Comparison of ENCODE assay signal across 14 mouse cellular contexts in the genomic region with DNA sequence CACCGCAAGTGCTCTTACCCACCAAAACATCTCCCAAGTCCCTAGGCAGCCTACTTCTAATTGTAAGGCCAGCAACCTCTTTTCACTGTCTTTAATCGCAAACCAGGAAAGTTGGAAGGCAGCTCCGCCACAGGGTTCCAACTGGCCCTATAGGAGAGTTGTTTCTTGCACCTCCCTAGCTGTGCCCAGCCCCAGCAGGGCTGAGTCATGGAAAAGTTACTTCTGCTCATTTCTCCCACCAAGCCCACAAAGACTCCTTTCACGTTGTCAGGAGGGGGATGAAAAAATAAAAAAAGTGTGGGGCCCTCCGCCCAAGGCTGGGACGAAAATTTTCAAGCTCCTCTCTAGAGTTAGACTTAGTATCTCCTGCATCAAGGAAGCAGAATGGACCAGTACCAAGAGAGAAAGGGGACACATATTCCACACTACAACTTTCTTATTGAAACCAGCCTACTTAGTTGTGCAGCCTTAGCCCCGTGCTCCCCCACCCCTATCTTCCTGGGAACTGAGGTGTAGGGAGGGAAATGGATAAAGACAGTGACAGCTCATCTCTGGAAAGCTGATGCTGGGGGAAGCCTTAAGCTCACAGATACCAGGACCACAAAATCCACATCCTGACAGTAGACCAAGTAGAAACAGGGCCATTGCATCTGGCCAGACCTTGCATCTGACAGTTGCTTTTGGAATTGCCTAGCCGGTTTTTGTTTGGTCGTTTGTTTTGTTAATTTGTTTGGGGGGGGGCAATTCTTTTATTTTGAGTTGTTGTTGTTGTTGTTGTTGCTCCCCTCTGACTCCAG. TPM values are rescaled to one million over a fixed set of nuclear protein-coding genes. Genes with fewer than 3 reads are reported as not detected.
A peak's percentile ranks its signal among the peaks of the same experiment; 100 is the strongest.
DNase-seq lines count a peak whose midpoint lies in the region; ATAC-seq and TF ChIP-seq lines count a peak whose summit lies in the region.
"Had no signal": no experiment of that assay in that cellular context is flagged by ENCODE, and none has a peak within 500 bp of the region (broad histone marks: within the 10 kb centered on the region; RNA-seq: fewer than 3 reads in every experiment).

No protein-coding gene starts in this region.

- intact Hi-C loops in gastrocnemius, adult 2 months (cut with DNase I): loop anchor here (1.0 to 5.0 kb wide), 6 partner anchors 61 to 398 kb away; partner anchors contain the start of gene Vps13d
- intact Hi-C loops in gastrocnemius, postnatal 36 days (cut with DNase I): loop anchor here (5.0 kb wide), 3 partner anchors 153 to 408 kb away; no protein-coding TSS in a partner anchor

- no peak for ATAC-seq in stomach, embryonic 16.5 days (ENCODE audit: insufficient read depth, low FRiP score)
- no peak for ATAC-seq in stomach, postnatal 0 days (ENCODE audit: low FRiP score, low TSS enrichment)
- ATAC-seq in limb, embryonic 13.5 days (ENCODE audit: low FRiP score, low read depth): no peak
- ATAC-seq in erythroblast, adult 5-6 weeks (replicated peaks; ENCODE audit: low FRiP score, poor library complexity, severe bottlenecking): no peak

- H3K4me2 ChIP-seq in stomach, embryonic 16.5 days (ENCODE audit: low read depth, low read length): no peak overlapping the region
- no peak overlapping the region for H3K4me2 ChIP-seq in stomach, postnatal 0 days (replicated peaks; ENCODE audit: low read depth)
- H3K4me2 ChIP-seq in limb, embryonic 13.5 days (replicated peaks): no peak overlapping the region
- H3K4me2 ChIP-seq: embryonic facial prominence, embryonic 13.5 days; hindbrain, embryonic 12.5 days; lung, embryonic 15.5 days; midbrain, embryonic 12.5 days had no signal

- no peaks in the 10 kb centered on the region for H3K9me3 ChIP-seq in stomach, embryonic 16.5 days (replicated peaks; ENCODE audit: control insufficient read depth, low read length)
- no peaks in the 10 kb centered on the region for H3K9me3 ChIP-seq in stomach, postnatal 0 days (ENCODE audit: control insufficient read depth, low read length)
- H3K9me3 ChIP-seq in limb, embryonic 13.5 days: no peaks in the 10 kb centered on the region
- H3K9me3 ChIP-seq: embryonic facial prominence, embryonic 13.5 days; hindbrain, embryonic 12.5 days; lung, embryonic 15.5 days; midbrain, embryonic 12.5 days had no signal

- WGBS in stomach, embryonic 16.5 days: 70% methylated on average over 9 of the region's 9 CpGs
- 71% methylated on average over 9 of the region's 9 CpGs for WGBS in stomach, postnatal 0 days
- WGBS in limb, embryonic 13.5 days: 70% methylated on average over 9 of the region's 9 CpGs

- no peaks in the 10 kb centered on the region for H3K36me3 ChIP-seq in stomach, embryonic 16.5 days (ENCODE audit: control insufficient read depth, insufficient read depth, low read length)
- H3K36me3 ChIP-seq in stomach, postnatal 0 days (ENCODE audit: control insufficient read depth, insufficient read depth, low read length): no peaks in the 10 kb centered on the region
- H3K36me3 ChIP-seq in limb, embryonic 13.5 days: no peaks in the 10 kb centered on the region
- H3K36me3 ChIP-seq: embryonic facial prominence, embryonic 13.5 days; hindbrain, embryonic 12.5 days; lung, embryonic 15.5 days; midbrain, embryonic 12.5 days had no signal

- no peak for DNase-seq in gastrocnemius, adult 2 months
- no peak for DNase-seq in gastrocnemius, postnatal 36 days
- DNase-seq in stomach, postnatal 0 days (ENCODE audit: low spot score): no peak
- no peak for DNase-seq in kidney, adult 11 months
- DNase-seq: adrenal gland, adult 8-10 months had no signal

- H3K27ac ChIP-seq in gastrocnemius, adult 2 months: peak overlapping the region; percentile 95
- H3K27ac ChIP-seq in stomach, embryonic 16.5 days (ENCODE audit: low read length): 0 out of 2 replicates have a peak overlapping the region, but pooled peaks have one; percentile 19
- no peak overlapping the region for H3K27ac ChIP-seq in stomach, postnatal 0 days (replicated peaks)
- H3K27ac ChIP-seq in limb, embryonic 13.5 days: peak overlapping the region; percentile 85
- H3K27ac ChIP-seq: embryonic facial prominence, embryonic 13.5 days; hindbrain, embryonic 12.5 days; liver, embryonic 14.5 days; lung, embryonic 15.5 days; midbrain, embryonic 12.5 days had no signal

- H3K27me3 ChIP-seq in stomach, embryonic 16.5 days (ENCODE audit: control insufficient read depth, insufficient read depth, low read length): no peaks in the 10 kb centered on the region
- H3K27me3 ChIP-seq in stomach, postnatal 0 days (ENCODE audit: control insufficient read depth, insufficient read depth, low read length): no peaks in the 10 kb centered on the region
- no peaks in the 10 kb centered on the region for H3K27me3 ChIP-seq in limb, embryonic 13.5 days
- H3K27me3 ChIP-seq: lung, embryonic 15.5 days had no signal

- peaks cover 18% of the 10 kb centered on the region for H3K4me1 ChIP-seq in stomach, embryonic 16.5 days (ENCODE audit: control insufficient read depth, insufficient read depth, low read length)
- peaks cover 11% of the 10 kb centered on the region; the same call in 1 of the 2 replicates for H3K4me1 ChIP-seq in stomach, postnatal 0 days (replicated peaks; ENCODE audit: control insufficient read depth, insufficient read depth)
- peaks cover 74% of the 10 kb centered on the region for H3K4me1 ChIP-seq in limb, embryonic 13.5 days

- H3K9ac ChIP-seq in stomach, embryonic 16.5 days (ENCODE audit: low read length): no peak overlapping the region
- H3K9ac ChIP-seq in stomach, postnatal 0 days (ENCODE audit: low read length): no peak overlapping the region
- no peak overlapping the region for H3K9ac ChIP-seq in limb, embryonic 13.5 days
- H3K9ac ChIP-seq: embryonic facial prominence, embryonic 13.5 days; hindbrain, embryonic 12.5 days; liver, embryonic 14.5 days; lung, embryonic 15.5 days; midbrain, embryonic 12.5 days had no signal

- TF ChIP-seq EP300 in stomach, postnatal 0 days (optimal IDR thresholded peaks at IDR 0.05): no peak

- no peak overlapping the region for H3K4me3 ChIP-seq in gastrocnemius, adult 2 months
- no peak overlapping the region for H3K4me3 ChIP-seq in stomach, embryonic 16.5 days (replicated peaks; ENCODE audit: low read length)
- H3K4me3 ChIP-seq in stomach, postnatal 0 days (ENCODE audit: low read depth, low read length): no peak overlapping the region
- no peak overlapping the region for H3K4me3 ChIP-seq in limb, embryonic 13.5 days
- H3K4me3 ChIP-seq: embryonic facial prominence, embryonic 13.5 days; heart, adult 2 months; hindbrain, embryonic 12.5 days; lung, embryonic 15.5 days; midbrain, embryonic 12.5 days had no signal

- no peak for TF ChIP-seq CTCF in gastrocnemius, adult 2 months (IDR thresholded peaks at IDR 0.05)
- no peak for TF ChIP-seq CTCF in stomach, postnatal 0 days (IDR thresholded peaks at IDR 0.05; ENCODE audit: low read depth)

RNA-seq across cellular contexts. Expression of gene Dhrs3, which starts 2.9 kb away (rescaled TPM):
- 10 to 100 TPM; 59.5 to 63.7 TPM for total RNA-seq in gastrocnemius, adult 2 months (2021)
- total RNA-seq in gastrocnemius, postnatal 36 days (2021): 10 to 100 TPM; 30.4 to 45.8 TPM
- 118 and 119 TPM in 2 replicates for polyA plus RNA-seq in stomach, embryonic 16.5 days (2015; fragmentation: Nextera tagmentation; extraction: Ambion mirVana)
- 103 and 106 TPM in 2 replicates for polyA plus RNA-seq in stomach, postnatal 0 days (2015; fragmentation: Nextera tagmentation; extraction: Ambion mirVana)
- polyA plus RNA-seq in limb, embryonic 13.5 days (2015; fragmentation: Nextera tagmentation; extraction: Ambion mirVana): 113 and 140 TPM in 2 replicates
- 13.6 and 14.4 TPM in 2 replicates for total RNA-seq in erythroblast, adult 5-6 weeks (2015; ENCODE audit: low replicate concordance)
- total RNA-seq in erythroblast, adult 5-6 weeks (2017; ENCODE audit: low replicate concordance): 10.3 and 16.5 TPM in 2 replicates
